Mouse (Mus musculus) frontal cortex, adult 2 months (tissue): ENCODE data around the gene Capn3. TPM values are rescaled to one million over a fixed set of nuclear protein-coding genes. Genes with fewer than 3 reads are reported as not detected.

ENCODE experiments used
- DNase-seq, 2 experiments: peaks; one replicate each; pipeline ENCODE4 v3.0.0; 2022; ENCODE audit warnings: low spot score in 1 of 2; ENCODE audit errors: extremely low spot score in 1 of 2
- polyA plus RNA-seq: library from polyadenylated mRNA; depleted of rRNA; stranded (reverse); fragments of >200 nt; gene quantifications from 2 replicates; pipeline ENCODE4 v1.2.3, GENCODE M21; 2012

Capn3 gene
- polyA plus RNA-seq, 1 experiment = 10.3 TPM

DNA sequence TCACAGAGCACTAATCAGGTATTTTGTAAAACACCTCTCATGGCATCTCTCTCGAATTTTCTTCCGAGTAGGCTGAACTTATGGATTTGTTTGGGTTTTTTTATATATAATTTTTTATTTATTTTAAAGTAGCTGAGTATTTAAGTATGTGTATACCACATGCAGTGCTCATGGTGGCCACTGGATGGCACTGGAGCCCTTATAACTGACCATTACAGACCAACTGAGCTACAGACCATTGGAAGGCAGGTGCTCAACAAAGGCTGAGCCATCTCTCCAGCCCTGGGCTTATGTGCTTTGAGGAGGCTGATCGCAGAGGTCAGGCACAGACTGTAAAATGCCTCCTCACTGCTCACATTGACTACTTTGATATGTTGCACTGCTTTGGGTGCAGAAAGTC, 22.8 kb downstream of the Capn3 start:
- DNase-seq = peak; percentile 44 to 82

DNA sequence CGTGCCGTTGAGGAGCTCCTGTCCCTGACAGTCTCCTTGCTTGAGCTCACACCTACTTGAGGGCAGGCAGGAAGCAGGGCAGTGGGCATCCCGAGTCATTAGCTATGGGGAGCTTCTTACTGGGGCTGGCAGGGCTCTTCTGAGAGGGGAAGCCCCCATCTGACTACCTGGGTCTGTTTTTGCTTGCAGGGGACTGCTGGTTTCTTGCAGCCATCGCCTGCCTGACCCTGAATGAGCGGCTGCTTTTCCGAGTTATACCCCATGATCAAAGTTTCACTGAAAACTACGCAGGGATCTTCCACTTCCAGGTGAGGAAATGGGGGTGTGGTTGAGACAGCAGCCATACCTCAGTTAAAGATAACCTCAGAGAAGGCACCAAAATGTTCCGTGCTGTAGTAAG, 26.1 kb downstream of the Capn3 start:
- DNase-seq = no peak

DNA sequence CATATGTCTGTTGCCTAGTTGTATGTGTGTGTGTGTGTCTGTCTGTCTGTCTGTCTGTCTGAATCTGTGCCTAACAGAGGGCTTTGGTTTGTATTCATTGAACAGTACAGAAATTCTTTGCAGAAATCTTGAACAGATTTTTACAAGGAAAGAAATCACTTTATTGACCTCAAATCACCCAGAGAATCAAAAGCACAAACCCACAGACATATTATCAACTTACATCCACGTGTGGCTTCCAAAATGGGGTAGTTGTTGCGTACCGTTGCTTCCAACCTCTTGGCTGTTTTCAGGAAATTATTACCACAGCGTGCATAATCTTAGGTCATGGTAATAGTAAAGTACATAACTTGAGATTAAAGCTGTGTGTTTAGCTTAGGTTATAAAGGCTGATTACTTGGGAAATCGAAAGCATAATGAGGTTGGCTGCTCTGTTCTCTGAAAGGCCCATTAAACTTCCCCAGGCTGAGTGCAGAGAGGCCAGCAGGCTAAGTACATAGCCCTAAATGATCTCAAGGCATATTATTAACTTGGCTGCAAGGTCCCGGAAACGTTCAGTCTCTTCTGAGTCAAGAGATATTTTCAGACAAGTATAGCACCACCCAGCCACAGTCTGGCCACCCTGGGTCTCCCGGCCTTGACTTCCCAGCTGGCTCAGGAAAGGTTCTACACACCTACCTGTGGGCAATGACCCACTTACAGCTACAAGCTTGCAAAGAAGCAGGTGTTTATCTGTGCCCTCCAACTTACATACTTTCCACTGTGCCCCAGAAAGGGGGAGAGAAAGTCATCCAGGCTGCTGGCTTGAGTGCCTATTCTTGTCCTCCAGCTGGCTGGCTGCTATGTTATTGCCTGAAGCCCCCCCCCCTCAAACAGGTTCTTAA, 26.9 kb downstream of the Capn3 start:
- no peak for DNase-seq

DNA sequence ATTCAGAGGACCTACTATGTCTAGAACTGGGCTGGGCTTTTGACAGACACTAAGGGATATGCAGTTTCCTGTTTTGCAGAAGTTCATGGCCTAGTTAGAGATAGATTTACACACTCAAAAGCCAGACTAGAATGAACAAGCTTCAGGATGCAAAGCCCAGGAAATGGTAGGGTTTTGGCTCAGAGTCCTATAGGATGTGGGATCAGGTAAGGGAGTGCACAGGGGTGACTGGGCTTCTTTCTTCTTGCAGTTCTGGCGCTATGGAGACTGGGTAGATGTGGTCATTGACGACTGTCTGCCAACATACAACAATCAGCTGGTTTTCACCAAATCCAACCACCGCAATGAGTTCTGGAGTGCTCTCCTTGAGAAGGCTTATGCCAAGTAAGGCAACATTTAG, 28.4 kb downstream of the Capn3 start:
- DNase-seq = no peak

DNA sequence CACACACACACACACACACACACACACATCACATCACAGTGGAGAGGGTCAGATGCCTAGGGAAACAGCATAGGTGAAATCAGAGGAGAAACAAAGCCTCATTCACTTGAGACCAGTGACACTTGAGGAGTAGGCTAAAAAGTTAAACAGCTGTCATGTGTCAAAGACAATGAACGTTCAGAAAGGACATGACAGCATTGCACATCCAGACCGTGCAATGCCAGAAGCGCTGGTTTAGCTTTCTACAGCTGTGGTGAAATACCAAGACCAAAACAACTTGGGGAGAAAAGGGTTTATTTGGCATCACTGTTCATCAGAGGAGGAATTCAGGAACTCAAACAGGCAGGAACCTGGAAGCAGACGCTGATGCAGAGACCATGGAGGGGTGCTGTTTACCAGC, 37.4 kb downstream of the Capn3 start:
- DNase-seq = no peak

DNA sequence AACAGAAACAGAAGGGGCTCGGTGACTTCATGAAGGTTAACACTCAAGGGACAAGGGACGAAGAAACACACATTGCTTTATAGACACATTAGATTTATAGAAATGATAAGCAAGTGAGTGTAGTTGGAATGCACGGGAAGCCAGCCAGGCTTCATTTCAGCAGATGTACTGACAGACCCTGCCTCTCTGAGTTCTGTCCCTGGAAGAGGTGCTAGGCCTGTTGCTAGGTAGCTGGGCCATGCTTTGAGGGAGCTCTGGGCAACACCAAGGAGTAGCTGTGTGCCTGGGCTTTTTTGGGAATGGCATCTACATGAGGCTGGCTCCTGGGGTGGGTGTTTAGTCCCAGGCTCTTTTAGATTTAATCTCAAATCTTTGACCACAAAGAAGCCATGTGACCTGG, 40.7 kb downstream of the Capn3 start:
- peak; percentile 27 to 45 for DNase-seq

DNA sequence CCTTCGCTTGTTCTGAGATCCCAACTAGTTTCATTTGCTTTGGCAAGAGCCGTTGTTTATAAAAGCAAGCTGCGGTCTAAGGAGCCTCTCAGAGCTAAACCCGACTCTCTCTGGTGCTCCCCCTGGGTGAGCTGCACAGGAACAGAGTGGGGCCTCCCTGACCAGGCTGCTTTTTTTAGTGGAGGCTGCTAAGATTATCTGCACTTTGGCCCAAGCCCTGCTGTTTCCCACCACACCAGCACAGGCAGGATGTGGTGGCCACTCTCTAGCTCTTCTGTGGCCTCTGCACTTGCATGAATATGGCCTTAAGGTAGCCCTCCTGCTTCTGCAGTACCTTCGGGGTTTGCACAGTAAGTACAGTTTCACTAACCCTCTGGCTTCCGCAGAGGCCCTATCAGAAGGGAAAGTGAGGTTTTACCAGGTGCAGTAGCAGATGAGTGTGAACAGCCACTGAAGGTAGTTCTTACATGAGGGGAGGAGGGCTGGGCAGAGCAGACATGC, 44.2 kb downstream of the Capn3 start:
- no peak for DNase-seq

DNA sequence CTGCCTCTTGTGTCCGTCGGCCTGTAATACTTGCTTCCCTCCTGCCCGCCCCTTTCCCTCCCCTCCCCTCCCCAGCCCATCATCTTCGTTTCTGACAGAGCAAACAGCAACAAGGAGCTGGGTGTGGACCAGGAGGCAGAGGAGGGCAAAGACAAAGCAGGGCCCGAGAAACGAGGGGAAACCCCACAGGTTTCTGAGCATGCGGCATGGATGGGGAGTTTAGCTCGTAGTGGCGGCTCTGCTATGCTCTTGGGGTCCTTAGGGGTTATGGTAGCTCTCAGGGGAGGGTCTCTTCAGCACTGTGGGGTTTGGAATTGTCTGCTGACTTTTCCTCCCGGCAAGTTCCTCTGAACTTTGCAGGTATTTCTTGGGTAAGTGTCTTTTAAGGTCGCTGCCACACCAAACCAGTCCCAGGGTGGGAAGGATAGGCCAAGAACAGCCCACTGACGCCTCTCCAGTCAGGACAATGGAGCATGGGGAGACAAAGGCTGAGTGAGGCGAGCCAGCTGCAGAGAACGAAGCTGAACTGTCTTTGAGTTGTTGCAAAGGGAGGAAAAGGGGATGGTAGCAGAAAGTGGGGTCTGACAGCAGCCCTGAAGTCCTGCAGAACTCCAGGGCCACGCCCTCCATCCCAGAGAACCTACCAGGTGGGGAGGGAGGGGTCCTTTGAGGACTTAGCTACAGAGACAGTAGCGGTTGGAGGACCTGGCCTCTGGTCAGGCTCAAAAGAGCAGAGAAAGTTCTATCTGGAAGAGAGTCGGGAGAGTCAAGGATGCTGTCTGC, 45.5 kb downstream of the Capn3 start:
- no peak for DNase-seq

DNA sequence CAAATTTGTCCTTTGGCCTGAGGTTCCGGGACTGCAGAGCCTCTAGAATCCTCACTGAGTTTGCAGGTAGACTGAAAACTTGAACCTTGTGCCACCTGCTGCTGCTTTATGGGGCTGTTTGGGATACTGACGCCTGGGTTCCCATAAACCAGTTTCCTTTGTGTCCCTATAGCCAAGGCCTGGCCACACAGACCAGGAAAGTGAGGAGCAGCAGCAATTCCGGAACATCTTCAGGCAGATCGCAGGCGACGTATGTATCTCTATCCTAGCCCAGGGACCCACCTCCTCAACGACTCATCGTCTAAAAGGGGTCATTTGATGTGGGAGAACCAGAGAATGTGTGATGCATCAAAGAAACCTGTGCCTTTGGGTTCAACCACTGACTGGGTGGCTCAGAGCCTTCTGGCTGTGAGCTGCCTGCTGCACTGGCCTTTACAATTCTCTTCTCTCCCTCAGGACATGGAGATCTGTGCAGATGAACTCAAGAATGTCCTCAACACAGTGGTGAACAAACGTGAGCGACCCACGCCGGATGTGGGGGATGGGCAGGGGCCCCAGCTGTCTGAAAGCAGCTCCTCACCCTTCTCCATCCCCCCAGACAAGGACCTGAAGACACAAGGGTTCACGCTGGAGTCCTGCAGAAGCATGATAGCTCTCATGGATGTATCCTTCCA, 46.2 kb downstream of the Capn3 start:
- no peak for DNase-seq

DNA sequence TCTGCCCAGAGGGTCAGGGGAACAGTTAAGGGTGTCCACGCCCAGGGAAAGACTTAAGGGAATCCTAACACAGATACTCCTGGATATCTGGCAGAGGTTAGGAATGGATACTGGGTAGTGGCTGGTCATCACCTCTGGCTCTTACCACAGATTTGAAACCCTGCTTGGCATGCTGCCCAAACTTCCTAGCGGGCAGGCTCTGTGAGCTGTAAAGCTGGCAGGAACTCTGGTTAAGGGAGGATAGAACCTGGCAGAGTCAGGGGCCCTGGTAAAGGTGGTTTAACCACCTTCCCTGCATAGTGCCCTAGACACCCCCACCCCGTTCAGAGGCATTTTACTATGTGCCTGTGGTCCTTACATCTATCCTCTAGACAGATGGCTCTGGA, 46.8 kb downstream of the Capn3 start:
- DNase-seq = no peak

DNA sequence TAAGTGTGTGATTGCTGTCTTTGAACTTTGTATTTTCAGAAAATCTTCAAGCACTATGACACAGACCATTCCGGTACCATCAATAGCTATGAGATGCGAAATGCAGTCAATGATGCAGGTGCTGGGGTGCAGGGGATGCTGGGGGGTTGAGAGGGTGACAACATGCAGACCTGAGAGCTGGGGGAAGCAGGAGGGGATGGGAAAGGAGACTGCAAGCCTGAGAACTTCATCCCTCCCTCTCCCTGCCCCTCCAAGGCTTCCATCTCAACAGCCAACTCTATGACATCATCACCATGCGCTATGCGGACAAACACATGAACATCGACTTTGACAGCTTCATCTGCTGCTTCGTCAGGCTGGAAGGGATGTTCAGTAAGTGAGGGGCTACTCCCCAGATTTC, 47.3 kb downstream of the Capn3 start:
- no peak for DNase-seq

DNA sequence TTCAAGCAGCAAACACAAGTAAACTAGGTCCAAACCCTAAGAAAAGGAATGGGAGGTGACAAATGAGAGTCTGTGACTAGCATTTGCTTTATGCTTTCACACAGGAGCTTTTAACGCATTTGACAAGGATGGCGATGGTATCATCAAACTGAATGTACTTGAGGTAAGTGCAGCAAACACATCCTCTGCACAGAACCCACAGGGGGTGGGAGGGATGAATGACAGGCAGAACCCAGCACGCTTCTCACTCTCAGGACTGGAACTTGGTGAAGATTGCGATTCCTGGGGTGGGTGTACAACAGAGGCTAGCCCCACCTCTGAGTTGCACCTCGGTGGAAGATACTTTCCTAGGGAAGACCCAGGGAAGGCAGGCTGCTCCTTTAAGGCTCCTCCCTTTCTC, 48.2 kb downstream of the Capn3 start:
- DNase-seq = no peak

DNA sequence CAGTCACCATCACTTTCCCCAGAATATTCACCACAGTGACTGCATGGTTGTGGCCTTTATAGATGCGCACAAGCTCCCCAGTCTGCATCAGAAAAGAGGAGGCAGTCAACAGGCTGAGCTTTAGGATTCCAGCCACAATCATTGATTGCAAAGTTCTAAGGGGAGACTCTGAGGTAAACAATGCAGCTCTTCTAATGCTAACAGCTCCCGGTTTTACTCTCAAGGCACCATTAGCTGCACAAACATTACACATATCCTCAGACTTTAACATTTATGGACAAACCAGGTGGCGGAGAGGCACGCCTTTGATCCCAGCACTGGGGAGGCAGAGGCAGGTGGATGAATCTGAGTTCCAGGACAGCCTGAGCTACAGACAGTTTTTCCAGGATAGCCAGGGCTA, 58.4 kb downstream of the Capn3 start:
- DNase-seq = no peak

DNA sequence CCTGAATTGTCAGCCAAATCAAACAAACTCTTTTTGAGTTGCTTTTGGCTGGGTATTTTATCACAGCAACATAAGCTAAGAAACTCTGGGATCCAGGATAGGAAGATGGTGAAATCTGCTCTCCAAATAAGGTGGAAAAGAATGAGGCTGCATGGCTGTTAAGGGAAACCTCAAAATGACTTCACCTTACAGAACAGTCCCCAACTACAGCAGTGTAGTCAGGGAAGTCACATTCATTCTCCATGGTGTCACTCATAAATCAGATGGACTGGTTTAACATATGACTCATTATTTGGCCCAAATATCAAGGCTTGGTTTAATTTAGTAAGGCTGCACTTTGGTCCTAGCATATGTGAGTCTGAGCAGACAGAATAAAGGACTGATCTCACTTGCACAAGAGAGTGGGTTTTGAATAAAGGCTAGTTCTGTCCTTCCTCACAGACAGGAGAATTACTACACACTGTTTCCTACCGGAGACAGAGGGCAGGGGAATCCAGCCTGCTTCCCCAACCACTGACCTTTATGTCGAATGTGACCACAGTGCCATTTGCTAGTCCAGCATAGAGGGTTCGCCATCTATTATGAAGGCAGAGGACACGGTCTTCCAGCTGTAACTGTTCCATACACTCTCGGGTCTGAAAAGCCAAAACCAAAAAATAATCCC, 62.9 kb downstream of the Capn3 start:
- DNase-seq = no peak

DNA sequence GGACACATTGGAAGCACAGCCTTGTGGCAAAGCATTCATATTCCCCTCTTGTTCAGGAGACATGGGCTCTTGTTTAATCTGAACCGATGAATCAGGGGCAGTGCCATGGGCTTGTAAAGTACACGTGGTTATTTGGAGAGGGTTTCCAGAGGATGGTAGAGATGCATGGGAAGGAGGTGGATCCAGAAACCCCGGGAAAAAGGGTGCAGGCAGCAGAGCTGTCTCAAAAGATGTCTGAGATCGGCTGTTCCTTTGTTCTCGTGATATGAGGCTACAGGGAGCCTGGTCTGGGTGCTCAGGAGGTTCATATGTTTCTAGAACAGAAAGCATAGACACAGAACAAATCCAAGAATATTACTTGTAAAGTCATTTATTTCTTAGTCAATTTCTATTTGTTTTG, 71.0 kb downstream of the Capn3 start:
- no peak for DNase-seq

DNA sequence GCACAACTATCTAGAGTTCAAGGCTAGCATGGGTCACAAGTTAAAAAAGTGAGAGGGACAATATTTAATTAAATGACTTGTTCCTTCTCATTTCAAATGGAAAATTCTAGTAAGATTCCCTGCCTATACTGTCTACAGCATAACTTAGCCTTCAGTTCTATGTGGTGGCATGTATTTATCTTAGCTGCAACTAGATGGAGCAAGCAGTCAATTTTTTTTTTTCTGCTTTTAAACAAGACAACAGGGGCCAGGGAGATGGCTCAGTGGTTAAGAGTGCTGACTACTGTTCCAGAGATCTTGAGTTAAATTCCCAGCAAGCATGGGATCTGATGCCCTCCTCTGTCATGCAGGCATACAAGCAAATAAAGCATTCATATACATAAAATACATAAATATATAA, 73.7 kb downstream of the Capn3 start:
- DNase-seq = no peak

DNA sequence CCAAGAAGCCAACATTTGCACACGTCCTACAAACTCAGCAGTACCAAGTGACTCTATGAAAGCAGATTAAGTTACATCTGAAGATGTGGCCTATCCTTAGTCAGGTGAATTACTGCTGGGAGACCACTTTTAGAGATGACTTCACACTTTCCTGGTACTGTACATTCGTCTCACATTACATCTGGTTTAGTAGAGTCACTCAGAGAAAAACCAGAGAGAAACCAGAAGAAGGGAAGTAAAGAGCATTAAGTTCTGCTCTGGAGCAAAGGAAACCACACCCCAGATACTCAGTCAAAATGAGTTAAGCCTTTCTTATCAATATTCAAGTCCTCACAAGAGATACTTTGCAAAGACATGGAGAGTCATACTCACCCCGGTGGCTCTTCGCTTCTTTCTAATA, 75.4 kb downstream of the Capn3 start:
- no peak for DNase-seq

DNA sequence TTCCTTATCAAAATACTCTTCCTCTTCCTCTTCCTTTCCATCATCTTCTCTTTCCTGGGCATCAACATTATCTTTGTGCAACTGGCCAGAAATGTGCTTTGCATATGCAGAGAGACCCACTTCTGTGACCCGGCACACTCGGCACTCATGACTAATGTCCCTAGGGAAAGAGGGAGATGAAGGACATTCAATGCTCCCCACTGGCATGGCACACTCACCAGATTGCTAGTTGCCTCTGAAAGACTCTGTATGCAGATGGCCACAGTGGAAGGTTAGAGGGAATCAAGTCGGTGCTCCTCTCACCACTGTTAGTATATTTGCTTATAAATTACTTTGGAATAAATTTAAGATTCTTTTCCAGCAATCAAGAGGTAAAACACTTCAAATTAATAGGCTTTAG, 83.5 kb downstream of the Capn3 start:
- no peak for DNase-seq

DNA sequence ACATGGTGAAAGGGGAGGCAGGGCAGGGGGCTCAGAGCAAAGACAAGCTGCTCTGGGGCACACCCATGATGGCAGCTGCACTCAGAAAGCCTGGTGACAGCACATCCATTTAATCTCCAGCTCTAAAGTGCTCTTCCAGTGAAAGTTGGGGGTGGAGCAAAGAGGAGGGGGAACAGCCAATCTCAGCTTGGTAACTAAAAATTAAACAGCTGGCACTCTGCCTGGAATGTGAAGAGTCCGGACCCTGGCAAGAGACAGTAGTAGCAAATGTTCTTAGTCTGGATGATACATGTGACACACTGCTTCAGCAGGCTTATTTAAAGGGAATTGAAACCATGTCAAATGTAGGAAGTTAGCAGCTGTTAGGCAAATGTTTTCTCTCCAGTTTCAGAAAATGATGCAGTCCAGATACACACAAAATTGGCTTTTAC, 84.0 kb downstream of the Capn3 start:
- DNase-seq = peak; percentile 88 to 90

DNA sequence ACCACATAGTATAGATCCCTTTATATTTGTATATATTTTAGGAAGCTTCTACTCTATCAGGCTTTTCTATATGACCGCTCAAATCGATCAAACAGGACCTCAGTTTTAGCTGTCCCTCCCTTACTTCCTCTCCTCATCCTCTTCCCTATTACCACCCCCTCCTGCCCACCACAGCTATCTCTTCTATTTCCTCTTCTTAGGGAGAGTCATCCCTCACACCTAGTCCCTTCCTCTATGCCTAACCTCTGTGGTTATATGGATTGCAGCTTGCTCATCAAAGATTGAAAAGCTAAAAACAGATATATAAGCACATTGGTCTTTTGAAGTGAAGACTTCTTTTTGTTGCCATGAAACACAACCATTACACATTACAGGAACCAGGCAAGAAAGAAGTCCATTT, 88.9 kb downstream of the Capn3 start:
- no peak for DNase-seq
